Mouse (Mus musculus): ENCODE results near the gene Fbxw22.
"Not testable (repeated sequence)": the region's sequence is repeated elsewhere in the genome, so short reads cannot be mapped to it uniquely, and the experiment has no call there.

Fbxw22 gene

DNA sequence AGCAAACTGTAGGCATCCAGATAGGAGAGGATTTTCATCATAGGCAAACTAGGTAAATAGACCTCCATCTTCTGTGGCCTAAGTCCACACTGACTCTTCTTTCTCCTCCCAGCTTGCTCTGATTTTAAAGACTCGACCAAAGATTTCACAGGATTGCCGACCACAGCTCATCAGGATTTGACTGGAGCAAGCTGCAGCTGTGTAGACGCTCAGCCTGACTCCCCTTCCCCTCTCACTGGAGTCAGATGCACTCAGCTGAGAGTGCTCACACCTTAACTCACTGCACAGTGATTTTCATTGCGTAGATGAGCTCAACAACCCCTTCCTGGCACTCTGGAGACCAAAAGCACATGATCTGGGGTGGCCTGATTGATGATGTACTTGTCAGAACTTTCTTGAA lies at the start of gene Fbxw22:
Fbxw22 (minus strand) TSS at position 101 of the 400 bp plus-strand sequence.
- not testable (repeated sequence) for DNase-seq

DNA sequence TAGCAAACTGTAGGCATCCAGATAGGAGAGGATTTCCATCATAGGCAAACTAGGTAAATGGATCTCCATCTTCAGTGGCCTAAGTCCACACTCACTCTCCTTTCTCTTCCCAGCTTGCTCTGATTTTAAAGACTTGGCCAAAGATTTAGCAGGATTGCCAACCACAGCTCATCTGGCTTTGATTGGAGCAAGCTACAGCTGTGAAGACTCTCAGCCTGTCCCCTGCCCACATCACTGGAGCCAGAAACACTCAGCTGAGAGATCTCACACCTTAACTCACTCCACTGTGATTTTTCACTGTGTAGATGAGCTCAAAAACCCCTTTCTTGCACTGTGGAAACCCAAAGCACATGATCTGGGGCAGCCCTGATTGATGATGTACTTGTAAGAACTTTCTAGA lies 44.9 kb upstream of the Fbxw22 start, which contains the start of gene Fbxw16:
Fbxw16 (minus strand) TSS at position 101 of the 400 bp plus-strand sequence.
- DNase-seq: no peak

DNA sequence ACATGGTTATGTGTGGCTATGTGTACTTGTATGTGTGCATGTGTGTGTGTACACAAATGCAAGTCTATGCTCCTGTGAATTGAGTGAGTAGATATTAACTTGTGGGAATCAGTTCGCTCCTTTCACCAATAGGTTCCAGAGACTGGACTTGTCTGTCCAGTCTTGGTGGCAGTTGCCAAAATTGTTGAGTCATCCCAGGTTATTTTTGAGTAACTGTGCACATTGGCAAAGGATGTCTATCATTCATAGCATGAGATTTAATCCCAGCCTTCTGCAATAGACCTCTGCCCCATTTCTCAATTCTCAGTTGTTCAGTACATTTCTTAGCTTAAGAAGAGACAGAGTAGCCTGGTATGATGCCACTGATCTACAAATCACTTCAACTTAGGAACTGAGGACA lies 28.9 kb upstream of the Fbxw22 start:
- DNase-seq: no peak

DNA sequence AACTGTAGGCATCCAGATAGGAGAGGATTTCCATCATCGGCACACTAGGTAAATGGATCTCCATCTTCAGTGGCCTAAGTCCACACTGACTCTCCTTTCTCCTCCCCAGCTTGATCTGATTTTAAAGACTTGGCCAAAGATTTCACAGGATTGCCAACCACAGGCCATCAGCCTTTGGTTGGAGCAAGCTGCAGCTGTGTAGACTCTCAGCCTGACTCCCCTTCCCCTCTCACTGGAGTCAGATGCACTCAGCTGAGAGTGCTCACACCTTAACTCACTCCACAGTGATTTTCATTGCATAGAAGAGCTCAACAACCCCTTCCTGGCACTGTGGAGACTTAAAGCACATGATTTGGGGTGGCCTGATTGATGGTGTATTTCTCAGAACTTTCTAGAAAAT lies 64.5 kb downstream of the Fbxw22 start, which contains the start of gene Fbxw28:
Fbxw28 (minus strand) TSS at position 101 of the 400 bp plus-strand sequence.
- not testable (repeated sequence) for DNase-seq

All from thymus, postnatal 14 days (tissue).